Mouse (Mus musculus): ENCODE data around the gene Cpt1b.
A peak's percentile ranks its signal among the peaks of the same experiment; 100 is the strongest.

Cpt1b gene

DNA sequence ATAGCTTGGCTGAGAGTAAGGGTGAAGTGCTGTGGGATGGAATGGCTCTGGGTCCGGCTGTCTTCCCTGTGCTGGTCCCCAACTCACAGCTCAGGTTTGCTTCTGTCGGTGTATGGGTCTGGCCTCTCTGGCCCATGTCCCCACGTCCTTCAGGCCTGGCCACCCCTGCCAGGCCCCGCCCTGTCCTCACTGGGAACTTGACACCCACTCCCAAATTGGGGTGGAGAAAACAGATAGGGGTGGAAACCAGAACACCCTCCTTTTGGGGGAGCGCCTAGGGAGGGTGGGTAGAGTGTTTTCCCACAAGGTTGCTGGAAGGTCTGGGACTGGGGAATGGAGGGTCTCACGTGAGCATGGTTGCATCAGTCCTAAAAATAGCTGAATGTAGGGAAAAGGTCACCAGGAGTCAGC is at the start of gene Cpt1b:
TSS of gene Cpt1b (minus strand) at position 153 of the 411 bp plus-strand sequence.
- no peak for DNase-seq (ENCODE audit: low read depth)

DNA sequence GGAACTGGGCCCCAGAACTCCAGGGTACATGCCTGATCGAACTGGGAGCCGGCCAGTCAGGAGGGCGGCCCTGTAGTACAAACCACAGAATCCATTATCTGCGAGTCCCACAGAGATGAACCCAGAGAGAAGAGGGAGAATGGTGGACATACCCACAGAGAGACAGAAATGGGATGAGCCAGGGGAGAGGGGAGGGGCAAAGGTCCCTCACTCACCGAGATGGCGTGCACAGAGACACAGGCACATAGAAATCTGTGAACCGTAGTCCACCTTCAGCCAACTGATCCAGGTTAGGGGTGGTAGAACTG is 49.6 kb upstream of the Cpt1b start:
- DNase-seq (ENCODE audit: low read depth): no peak

DNA sequence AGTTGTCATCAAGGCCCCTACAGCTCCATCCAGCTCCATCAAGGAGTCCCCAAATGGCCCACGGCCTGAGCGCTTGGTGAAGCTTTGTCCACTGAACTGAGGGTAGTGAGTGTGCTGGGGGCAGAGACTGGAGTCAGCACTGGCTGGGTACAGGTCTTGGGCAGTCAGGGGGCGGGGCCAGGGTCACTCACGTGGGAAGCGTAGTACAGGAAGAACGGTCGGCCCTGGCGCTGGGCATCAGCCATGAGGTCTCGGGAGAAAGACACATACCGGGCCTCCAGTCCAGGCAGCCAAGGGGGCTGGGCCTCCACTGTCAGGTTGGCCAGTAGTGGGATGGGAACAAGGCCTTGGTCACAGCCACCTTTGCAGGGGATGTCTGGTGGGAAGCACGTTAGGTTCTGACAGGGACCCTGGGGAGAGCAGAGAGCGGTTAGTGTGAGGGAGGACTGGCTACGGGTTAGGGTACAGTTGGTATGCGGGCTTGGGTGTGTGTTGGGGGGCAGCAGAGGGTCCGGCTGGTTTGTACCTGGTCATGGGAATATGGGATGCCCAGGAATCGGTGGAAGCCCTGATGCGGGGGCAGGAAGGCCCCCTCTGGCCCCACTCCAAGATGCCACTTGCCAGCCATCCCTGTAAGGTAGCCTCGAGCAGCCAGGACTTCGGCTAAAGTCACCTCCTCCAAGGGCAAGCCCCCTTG is 49.1 kb upstream of the Cpt1b start:
- no peak for DNase-seq (ENCODE audit: low read depth)

DNA sequence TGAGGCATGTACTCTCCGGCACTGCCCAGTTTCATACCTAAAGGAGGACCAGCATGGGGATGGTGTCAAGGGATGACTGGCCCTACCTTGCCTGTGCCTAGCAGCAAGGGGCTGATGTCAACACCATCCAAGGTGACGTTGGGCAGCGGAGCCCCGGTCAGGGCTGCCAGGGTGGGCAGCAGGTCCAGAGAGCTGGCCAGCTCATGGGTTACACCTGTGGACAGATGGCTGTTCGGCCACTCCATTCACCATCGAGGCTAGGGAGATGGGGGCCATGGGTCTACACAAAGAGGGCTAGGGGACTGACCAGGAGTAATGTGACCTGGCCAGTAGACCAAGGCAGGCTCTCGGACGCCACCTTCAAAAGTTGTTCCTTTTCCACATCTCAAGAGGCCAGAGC is 48.3 kb upstream of the Cpt1b start:
- no peak for DNase-seq (ENCODE audit: low read depth)

DNA sequence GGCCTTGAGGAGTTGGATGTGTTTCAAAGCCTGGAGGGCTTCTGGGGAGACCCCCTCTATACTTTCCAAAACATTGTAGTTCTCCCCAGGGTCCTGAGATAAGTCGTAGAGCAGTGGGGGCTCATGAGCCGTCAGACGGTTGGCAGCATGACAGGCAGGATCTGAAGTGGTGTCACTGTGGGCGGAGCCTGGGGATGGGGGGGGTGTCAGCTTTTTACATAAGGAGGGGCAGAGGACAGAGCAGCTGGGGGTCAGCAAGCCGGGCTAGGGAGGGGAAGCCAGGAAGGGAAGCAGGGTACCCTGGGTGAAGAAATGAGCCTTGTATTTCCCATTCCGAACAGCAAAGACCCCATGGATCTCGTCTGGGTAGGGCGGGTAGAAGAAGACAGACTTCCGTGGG is 47.7 kb upstream of the Cpt1b start:
- no peak for DNase-seq (ENCODE audit: low read depth)

DNA sequence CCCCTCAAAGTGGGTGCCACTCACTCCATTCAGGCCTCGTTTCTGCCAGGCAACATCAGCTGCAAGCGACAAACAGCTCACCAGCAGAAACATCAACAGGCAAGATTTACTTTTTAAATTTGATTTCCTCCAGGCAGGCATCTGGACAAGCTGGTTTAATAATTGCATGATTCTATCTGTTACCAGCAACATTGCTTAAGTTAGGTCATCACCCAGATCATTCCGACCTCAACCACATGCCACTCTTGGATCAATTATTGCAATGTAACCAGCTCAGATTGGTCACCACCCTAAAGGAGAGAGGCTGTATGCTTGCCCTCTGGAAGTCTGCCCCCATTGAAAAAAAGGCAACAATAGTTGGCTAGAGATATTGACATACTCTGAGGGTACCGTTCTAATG is 45.8 kb upstream of the Cpt1b start:
- no peak for DNase-seq (ENCODE audit: low read depth)

DNA sequence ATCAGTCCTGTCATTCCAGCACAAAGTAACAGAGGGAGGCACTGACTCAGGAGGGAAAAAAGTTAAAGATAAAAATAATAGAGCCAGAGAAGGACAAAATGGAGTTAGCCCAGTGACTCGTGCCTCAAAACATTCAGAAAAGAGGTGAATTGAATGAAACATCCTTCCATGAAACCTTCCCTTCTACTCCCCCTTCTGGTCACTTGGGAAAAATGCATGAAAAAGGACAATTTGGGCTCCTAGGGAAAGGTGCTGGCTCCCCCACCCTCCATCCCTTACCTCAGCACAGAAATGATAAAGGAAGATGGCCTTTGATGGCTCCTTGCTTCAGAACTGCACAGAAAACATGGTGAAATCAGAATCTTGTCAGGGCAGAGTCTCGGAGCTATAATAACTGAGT is 42.9 kb upstream of the Cpt1b start:
- DNase-seq (ENCODE audit: low read depth): peak; percentile 77

DNA sequence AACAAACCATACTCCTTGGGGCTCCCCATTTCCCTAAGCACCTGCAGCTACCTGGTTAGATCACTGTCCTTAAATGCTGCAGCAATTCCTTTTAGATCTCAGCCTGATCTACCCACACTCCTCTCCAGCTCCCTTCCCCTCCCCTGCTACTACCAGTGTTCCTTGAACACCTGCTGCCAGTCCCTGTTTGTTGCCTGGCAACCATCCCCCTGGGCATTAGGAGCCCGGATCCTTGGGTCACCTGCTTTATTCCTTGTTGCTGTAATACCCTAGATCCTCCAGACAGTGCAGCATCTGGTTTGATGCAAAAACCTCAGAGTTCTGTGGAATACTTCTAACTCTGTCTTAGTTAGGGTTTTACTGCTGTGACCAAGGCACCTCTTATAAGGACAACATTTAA is 39.4 kb upstream of the Cpt1b start:
- DNase-seq (ENCODE audit: low read depth): no peak

DNA sequence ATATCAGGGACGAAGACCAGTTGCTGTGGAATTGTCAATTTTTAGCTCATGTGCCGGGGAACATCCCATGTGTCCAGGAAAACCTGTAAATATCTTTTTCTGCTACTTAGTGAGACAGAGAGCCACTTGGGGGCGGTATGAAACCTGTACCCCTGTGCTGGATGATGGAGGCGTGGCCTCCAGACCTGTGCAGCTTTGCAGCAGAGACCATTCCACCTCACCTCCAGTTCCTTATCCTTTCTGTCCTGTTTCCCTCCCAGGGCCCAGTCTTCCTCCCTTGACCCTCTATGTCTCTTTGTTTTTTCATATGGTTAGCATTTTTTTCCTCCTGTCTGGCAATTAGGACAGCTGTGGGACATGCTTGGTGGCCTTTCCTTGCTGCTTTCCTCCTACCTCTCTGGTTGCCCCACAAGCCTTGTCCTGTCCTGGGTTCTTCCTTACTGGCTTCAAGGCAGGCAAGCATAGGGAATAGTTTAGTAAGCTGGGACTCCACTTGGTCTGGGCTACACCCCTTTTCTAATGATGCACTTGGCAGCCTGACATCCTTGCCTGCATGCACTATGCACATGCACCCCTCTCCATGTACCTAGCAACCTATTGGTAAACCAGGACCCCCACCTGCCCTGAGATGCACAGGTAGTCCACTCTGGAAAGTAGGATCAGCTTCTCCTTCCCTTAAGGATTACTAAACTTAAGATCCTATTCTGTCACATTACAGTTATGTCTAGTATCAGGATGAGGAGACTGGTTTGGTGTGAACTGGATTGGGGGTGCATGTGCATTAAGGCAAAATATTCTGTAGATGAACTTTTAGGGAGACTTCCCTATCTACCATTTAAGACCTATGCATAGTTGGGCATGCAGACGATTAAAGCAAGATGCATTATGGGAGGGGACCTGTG is 37.9 kb upstream of the Cpt1b start:
- DNase-seq (ENCODE audit: low read depth): peak; percentile 62

DNA sequence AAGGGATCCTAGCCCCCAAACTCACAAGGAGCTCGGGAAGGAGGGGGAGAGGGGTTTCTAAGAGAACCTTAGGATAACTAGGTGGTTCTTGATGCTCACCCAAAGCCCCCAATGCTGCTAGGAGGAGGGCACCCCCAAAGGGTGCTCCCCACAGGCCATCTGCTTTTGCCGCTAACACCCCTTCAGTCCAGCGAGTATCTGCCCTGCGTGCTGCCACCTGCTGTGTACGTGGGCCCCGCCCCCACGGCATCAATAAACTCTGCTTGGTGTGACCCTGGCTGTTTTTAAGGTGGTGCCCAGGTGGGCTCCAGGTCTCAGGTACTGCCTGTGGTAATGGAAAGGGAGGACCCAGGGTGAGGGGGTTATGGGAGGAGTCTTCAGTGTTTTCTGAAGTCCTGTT is 36.5 kb upstream of the Cpt1b start:
- DNase-seq (ENCODE audit: low read depth): no peak

DNA sequence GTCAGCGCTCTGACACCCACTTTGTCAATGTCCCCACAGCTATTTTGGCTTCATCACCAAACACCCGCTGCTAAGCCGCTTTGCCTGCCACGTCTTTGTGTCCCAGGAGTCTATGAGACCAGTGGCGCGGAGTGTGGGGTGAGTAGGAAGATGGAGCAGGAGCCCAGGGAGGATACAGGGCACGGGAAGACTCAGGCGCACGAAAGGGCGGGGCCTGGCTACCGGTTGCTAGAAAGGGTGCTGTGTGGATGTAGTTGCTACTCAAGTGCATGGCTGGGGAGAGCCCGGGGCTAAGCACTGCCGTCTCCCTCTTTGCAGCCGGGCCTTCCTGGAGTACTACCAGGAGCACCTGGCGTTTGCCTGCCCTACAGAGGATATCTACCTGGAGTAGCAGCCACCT is 35.7 kb upstream of the Cpt1b start:
- DNase-seq (ENCODE audit: low read depth): no peak

DNA sequence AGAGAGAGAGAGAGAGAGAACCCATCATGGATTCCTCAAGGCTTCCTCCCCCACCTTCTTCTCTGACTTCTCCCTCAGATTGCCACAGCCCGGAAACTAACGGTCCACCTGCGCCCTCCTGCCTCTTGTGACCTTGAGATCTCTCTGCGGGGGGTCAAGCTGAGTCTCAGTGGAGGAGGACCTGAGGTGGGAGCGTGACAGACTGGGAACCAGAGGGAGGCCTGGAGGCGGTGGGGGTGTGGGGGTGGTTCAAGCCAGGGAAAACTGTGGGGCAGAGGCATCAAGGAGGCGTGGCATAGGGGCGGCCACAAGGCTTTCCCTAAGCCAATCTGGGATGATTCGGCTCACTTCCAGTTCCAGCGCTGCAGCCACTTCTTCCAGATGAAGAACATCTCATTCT is 34.6 kb upstream of the Cpt1b start:
- no peak for DNase-seq (ENCODE audit: low read depth)

DNA sequence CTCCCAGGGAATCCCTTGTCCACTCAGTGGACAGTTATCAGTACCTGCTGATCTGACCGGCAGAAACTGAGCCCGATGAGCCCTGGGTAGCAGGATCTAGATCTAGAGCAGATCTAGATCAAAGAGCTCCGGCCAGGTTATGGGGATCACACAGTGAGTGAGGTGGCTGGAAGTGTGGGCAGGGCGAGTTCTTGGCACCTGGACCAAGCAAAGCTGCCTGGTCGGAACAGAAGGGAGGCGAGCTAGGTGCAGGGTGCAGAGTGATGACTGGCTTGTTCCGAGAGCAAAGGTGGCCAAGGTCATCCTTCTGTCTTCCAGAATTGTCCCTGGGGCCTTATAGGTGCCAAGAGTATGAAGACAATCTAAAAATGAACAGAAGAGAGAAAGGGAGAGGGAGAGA is 34.2 kb upstream of the Cpt1b start:
- no peak for DNase-seq (ENCODE audit: low read depth)

DNA sequence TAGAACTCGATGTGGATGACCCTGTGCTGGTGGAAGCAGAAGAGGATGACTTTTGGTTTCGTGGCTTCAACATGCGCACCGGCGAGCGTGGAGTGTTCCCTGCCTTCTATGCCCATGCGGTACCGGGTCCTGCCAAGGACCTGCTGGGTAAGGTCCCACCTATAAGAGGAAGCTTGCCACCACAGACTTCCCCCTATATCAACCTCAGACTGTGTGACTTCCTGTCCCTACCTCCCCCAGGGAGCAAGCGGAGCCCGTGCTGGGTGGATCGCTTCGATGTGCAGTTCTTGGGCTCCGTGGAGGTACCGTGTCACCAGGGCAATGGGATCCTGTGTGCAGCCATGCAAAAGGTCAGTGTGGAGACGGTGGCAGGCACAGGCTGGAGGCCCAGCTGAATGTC is 33.3 kb upstream of the Cpt1b start:
- DNase-seq (ENCODE audit: low read depth): no peak

DNA sequence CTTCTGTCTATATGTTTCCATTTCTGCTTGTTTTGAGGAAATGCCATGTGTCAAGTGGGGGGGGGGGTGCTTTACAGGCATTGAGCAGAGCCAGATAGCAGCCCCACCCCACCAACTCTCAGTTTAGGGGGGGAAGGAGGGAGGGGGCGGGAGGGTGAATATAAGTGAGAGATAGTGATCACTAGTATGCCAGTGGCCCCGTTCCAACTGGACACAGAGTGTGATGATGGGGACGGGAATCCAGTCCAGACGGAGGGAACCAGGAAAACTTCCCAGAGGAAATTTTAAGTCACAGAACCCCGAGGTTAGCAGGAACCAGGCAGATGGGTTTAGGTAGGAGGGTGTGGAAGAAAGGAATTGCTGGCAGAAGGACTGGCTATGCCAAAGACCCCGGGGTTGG is 30.0 kb upstream of the Cpt1b start:
- DNase-seq (ENCODE audit: low read depth): no peak

DNA sequence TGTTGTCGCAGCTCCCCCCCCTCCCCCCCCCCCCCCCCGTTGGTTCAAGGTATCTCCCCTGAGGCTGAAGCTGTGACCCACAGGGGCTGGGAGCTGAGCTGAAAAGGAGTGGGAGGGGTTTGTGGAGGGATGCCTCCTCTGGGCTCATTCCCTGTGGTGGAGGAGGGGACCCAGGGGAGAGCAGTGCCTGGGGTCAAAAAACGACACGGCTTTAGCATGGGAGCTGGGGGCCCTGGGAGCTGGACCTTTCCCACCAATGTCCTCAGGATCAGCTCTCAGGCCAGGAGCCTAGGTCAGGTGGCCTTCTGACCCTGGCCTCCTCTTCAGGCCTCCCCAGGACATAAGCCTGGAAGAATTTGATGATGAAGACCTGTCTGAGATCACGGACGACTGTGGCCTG is 29.2 kb upstream of the Cpt1b start:
- no peak for DNase-seq (ENCODE audit: low read depth)

DNA sequence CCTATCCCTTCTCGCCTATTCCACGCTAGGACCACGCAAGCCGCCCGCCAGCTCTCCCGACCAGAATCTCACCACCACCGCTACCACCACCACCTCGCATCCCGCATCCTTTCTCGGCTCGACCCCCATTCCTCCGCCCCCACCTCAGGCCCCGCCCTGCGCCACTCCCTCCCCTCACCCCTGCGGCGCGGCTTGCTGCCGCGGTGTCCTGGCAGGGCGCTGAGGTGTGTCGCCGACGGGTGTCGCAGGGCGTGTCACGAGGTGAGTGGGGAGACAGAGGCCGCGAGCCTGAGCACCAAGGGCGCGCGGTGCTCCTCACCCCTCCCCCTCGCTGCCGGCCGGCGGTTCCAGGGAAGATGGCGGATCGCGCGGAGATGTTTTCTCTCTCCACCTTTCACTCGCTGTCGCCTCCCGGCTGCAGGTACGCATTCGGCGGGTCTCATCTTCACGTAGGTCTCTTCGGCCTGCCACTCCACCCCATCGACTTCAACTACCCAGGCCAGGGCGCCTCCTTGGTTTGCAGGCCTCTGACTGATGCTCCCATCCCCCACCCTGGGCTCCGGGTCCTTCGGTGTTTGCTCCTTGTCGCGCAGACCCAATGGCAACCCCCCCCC is 28.3 kb upstream of the Cpt1b start, which contains the start of gene Mapk8ip2:
TSS of gene Mapk8ip2 (plus strand) at position 49 of the 614 bp plus-strand sequence.
- DNase-seq (ENCODE audit: low read depth): no peak

DNA sequence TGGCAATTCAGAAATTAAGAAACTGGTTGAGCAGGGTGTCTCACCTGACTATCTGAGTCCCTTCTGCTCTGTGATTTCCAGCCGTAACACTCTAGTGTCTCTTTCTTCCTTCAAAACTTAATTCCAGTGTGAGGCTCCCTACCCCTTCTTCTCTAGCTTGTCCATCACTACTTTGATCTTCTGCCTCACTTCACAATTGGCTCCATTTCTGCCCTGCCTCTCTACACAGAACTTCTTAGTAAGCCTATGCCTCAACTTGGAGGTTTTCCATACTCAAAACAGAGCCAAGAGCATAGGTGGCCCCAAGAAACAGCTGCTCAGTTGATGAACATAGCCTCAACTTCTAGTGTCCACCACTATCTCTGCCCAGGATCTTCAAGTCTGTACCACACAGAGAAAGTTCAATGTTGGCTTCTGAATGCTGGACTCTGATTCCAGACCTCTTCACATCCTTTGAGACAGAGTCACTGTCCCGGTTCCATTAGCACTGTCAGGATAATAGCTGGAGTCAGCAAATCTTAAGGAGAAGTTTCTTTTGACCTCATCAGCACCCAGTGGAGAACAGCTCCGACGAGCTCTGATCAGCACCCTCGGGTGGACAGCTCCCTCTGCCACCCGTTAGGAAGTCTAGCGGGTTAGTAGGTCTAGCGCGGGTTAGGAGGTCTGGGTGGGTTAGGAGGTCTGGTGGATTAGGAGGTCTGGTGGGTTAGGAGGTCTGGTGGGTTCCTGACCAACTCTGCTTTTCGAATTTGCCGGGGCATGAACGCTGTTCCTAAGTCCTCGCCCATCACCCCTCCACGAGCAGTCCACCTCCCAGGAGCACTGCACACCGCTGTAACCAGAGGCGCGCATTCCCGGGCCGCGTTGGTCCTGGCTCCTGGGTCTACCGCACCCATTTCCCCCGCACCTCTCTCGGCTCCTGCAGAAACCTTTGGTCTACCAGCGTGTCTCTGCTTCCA is 27.5 kb upstream of the Cpt1b start:
- peak; percentile 60 for DNase-seq (ENCODE audit: low read depth)

DNA sequence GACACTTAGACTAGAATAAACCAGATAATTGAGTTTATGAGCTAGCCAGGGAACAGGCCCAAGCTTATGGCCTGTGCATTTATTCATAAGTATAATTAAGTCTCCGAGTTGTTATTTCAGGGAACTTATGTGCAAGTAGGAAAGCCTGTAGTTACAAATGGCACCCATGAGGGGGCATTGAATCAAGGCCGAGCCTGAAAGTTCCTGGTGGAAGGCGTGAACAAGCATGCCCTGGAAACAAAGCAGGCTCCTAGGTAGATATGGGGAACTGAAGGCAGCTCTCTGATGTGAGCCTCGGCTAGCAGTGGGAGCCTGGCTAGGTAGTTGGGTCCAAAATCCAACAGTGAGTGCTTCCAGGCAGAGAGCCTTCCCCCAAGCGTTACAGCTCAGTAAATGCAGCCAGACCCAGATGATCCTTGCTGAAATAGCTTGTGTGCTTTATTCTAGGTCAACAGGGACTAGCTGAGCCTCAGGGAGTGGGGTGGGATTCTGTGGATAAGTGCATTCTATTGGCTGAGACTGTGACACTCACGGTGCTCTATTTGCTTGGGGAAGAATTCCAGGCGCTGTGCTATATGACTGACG is 16.9 kb upstream of the Cpt1b start:
- DNase-seq (ENCODE audit: low read depth): peak; percentile 56

DNA sequence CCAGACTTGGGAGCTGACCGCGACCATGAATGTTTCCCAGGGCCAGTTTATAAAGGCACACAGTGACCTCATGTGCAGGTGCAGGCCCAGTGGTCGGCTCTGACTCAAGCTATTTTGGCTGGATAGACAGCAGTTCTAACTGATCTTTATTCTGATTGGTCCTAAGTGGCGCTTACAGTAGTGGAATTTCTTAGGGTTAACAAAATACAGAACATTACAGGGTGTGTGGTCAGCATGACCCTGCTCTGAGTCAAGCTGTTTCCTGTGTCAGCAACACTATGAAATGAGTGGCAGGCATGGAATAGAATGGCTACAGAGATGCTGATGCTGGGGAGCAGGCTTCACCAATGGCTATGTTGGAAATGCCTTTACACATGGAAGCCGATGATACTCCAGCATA is 10.2 kb upstream of the Cpt1b start:
- DNase-seq (ENCODE audit: low read depth): no peak

DNA sequence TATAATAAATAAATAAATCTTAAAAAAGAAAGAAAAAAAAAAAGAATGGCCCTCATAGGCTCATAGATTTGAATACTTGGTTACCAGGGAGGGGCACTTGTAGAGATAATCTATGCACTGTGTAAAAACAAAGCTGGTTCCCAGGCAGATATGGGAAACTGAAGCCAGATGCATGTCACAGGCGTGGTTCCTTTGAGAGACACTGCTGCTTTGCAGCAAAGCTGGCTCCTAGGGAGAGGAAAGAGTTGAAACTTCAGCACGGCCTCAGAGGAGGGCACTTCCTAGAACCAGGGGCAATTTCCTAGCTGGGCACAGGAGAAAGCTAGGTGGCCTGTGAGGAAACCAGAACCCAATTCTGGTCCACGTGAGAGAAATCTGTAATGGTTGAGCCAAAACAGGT is 8.5 kb upstream of the Cpt1b start:
- no peak for DNase-seq (ENCODE audit: low read depth)

DNA sequence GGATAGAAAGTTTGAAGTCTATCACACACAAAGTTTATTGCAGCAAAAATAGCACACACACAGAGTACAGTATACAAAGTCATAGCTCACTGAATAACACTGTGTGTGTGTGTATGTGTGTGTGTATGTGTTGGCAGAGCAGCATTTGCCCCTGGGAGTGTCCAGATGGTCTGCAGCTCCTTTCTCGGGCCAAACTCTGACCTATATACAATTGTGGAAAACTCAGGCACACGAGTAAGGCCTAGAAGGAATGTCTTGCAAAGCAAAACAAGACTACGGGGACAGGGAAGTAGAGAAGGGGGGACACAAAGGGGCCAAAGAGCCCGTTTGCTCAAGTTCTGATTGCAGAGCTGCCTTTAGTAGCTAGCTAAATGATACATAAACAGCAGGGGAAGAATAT is 7.3 kb upstream of the Cpt1b start:
- no peak for DNase-seq (ENCODE audit: low read depth)
